Mouse (Mus musculus): ENCODE results near the gene Zfp750. TPM values are rescaled to one million over a fixed set of nuclear protein-coding genes. Genes with fewer than 3 reads are reported as not detected.

Zfp750 gene
- polyA plus RNA-seq, 1 experiment from 2014 or later, result 2.6 TPM

- WGBS, result 54% methylated on average over 3 of the region's 3 CpGs
- Histone ChIP-seq H3K4me2 (replicated peaks) (no peak overlapping the region), H3K27me3 (no peaks in the 10 kb centered on the region), H3K36me3 (no peaks in the 10 kb centered on the region), H3K9me3 (no peaks in the 10 kb centered on the region), H3K4me3 (no peak overlapping the region), H3K9ac (no peak overlapping the region), H3K27ac (no peak overlapping the region), H3K4me1 (peaks cover 10% of the 10 kb centered on the region)
- no peak for ATAC-seq (ENCODE audit: insufficient number of reproducible peaks, insufficient read depth, low FRiP score, low TSS enrichment)
Measured at GRCm38 (mm10) chr11:121536528-121536927, 17.4 kb upstream of the Zfp750 start.

- no peaks in the 10 kb centered on the region for H3K36me3 ChIP-seq
- no peaks in the 10 kb centered on the region for H3K27me3 ChIP-seq
- H3K27ac ChIP-seq, result no peak overlapping the region
- 80% methylated on average over 3 of the region's 3 CpGs for WGBS
- no peak overlapping the region for H3K4me2 ChIP-seq (replicated peaks)
- ATAC-seq (ENCODE audit: insufficient number of reproducible peaks, insufficient read depth, low FRiP score, low TSS enrichment), result no peak
- peaks cover 6% of the 10 kb centered on the region; the same call in 1 of the 2 replicates for H3K4me1 ChIP-seq
- H3K9me3 ChIP-seq, result no peaks in the 10 kb centered on the region
- H3K4me3 ChIP-seq, result no peak overlapping the region
- H3K9ac ChIP-seq, result no peak overlapping the region
Measured at GRCm38 (mm10) chr11:121529747-121530146, 10.6 kb upstream of the Zfp750 start.

GRCm38 (mm10) chr11:121524191-121524590 is 5.1 kb upstream of the Zfp750 start:
- H3K9me3 ChIP-seq, result no peaks in the 10 kb centered on the region
- H3K27me3 ChIP-seq, result no peaks in the 10 kb centered on the region
- H3K27ac ChIP-seq, result no peak overlapping the region
- H3K4me3 ChIP-seq, result no peak overlapping the region
- no peaks in the 10 kb centered on the region for H3K36me3 ChIP-seq
- H3K4me2 ChIP-seq (replicated peaks), result no peak overlapping the region
- ATAC-seq (ENCODE audit: insufficient number of reproducible peaks, insufficient read depth, low FRiP score, low TSS enrichment), result no peak
- H3K9ac ChIP-seq, result no peak overlapping the region
- H3K4me1 ChIP-seq, result peaks cover 4% of the 10 kb centered on the region
- 88% methylated on average over 7 of the region's 7 CpGs for WGBS

GRCm38 (mm10) chr11:121522156-121522762 is 3.1 kb upstream of the Zfp750 start:
- Histone ChIP-seq H3K4me2 (replicated peaks) (no peak overlapping the region), H3K4me3 (no peak overlapping the region), H3K4me1 (peaks cover 7% of the 10 kb centered on the region), H3K27me3 (no peaks in the 10 kb centered on the region), H3K9me3 (no peaks in the 10 kb centered on the region), H3K9ac (no peak overlapping the region), H3K36me3 (no peaks in the 10 kb centered on the region), H3K27ac (no peak overlapping the region)
- WGBS, result 79% methylated on average over 4 of the region's 4 CpGs
- no peak for ATAC-seq (ENCODE audit: insufficient number of reproducible peaks, insufficient read depth, low FRiP score, low TSS enrichment)

- Histone ChIP-seq H3K9me3 (no peaks in the 10 kb centered on the region), H3K4me1 (peaks cover 7% of the 10 kb centered on the region), H3K9ac (no peak overlapping the region), H3K4me2 (replicated peaks) (no peak overlapping the region), H3K27me3 (no peaks in the 10 kb centered on the region), H3K4me3 (no peak overlapping the region), H3K36me3 (no peaks in the 10 kb centered on the region), H3K27ac (no peak overlapping the region)
- WGBS, result 80% methylated on average over 2 of the region's 2 CpGs
- ATAC-seq (ENCODE audit: insufficient number of reproducible peaks, insufficient read depth, low FRiP score, low TSS enrichment), result no peak
Measured at GRCm38 (mm10) chr11:121520761-121521160, 1.6 kb upstream of the Zfp750 start.

GRCm38 (mm10) chr11:121519703-121520102 is 570 bp upstream of the Zfp750 start:
- Histone ChIP-seq H3K27me3 (no peaks in the 10 kb centered on the region), H3K27ac (no peak overlapping the region), H3K9me3 (no peaks in the 10 kb centered on the region), H3K4me2 (replicated peaks) (no peak overlapping the region), H3K4me1 (peaks cover 7% of the 10 kb centered on the region), H3K9ac (no peak overlapping the region), H3K36me3 (no peaks in the 10 kb centered on the region), H3K4me3 (no peak overlapping the region)
- ATAC-seq (ENCODE audit: insufficient number of reproducible peaks, insufficient read depth, low FRiP score, low TSS enrichment), result no peak
- 75% methylated on average over 7 of the region's 7 CpGs for WGBS

GRCm38 (mm10) chr11:121517687-121518465 is 1.3 kb downstream of the Zfp750 start:
- Histone ChIP-seq H3K9ac (no peak overlapping the region), H3K27me3 (no peaks in the 10 kb centered on the region), H3K36me3 (no peaks in the 10 kb centered on the region), H3K4me1 (peaks cover 7% of the 10 kb centered on the region), H3K27ac (no peak overlapping the region), H3K4me2 (replicated peaks) (no peak overlapping the region), H3K4me3 (no peak overlapping the region), H3K9me3 (no peaks in the 10 kb centered on the region)
- WGBS, result 79% methylated on average over 17 of the region's 17 CpGs
- no peak for ATAC-seq (ENCODE audit: insufficient number of reproducible peaks, insufficient read depth, low FRiP score, low TSS enrichment)

GRCm38 (mm10) chr11:121516906-121517305 is 2.2 kb downstream of the Zfp750 start:
- no peak for ATAC-seq (ENCODE audit: insufficient number of reproducible peaks, insufficient read depth, low FRiP score, low TSS enrichment)
- H3K36me3 ChIP-seq, result no peaks in the 10 kb centered on the region
- no peak overlapping the region for H3K4me3 ChIP-seq
- H3K27me3 ChIP-seq, result no peaks in the 10 kb centered on the region
- no peak overlapping the region for H3K4me2 ChIP-seq (replicated peaks)
- no peak overlapping the region for H3K27ac ChIP-seq
- no peak overlapping the region for H3K9ac ChIP-seq
- 86% methylated on average over 3 of the region's 3 CpGs for WGBS
- H3K9me3 ChIP-seq, result no peaks in the 10 kb centered on the region
- peaks cover 7% of the 10 kb centered on the region for H3K4me1 ChIP-seq

GRCm38 (mm10) chr11:121515996-121516395 is 3.1 kb downstream of the Zfp750 start:
- H3K9ac ChIP-seq, result no peak overlapping the region
- H3K4me3 ChIP-seq, result no peak overlapping the region
- 69% methylated on average over 9 of the region's 9 CpGs for WGBS
- no peak overlapping the region for H3K27ac ChIP-seq
- no peaks in the 10 kb centered on the region for H3K27me3 ChIP-seq
- no peaks in the 10 kb centered on the region for H3K9me3 ChIP-seq
- peaks cover 7% of the 10 kb centered on the region for H3K4me1 ChIP-seq
- no peak for ATAC-seq (ENCODE audit: insufficient number of reproducible peaks, insufficient read depth, low FRiP score, low TSS enrichment)
- H3K36me3 ChIP-seq, result no peaks in the 10 kb centered on the region
- no peak overlapping the region for H3K4me2 ChIP-seq (replicated peaks)

GRCm38 (mm10) chr11:121512896-121513572 is 6.1 kb downstream of the Zfp750 start:
- no peak overlapping the region for H3K9ac ChIP-seq
- no peak overlapping the region for H3K4me3 ChIP-seq
- WGBS, result 92% methylated on average over 8 of the region's 8 CpGs
- H3K27ac ChIP-seq, result no peak overlapping the region
- peaks cover 3% of the 10 kb centered on the region; the same call in 1 of the 2 replicates for H3K36me3 ChIP-seq
- no peaks in the 10 kb centered on the region for H3K9me3 ChIP-seq
- no peaks in the 10 kb centered on the region for H3K27me3 ChIP-seq
- ATAC-seq (ENCODE audit: insufficient number of reproducible peaks, insufficient read depth, low FRiP score, low TSS enrichment), result no peak
- H3K4me1 ChIP-seq, result no peaks in the 10 kb centered on the region
- H3K4me2 ChIP-seq (replicated peaks), result no peak overlapping the region

GRCm38 (mm10) chr11:121510512-121511246 is 8.5 kb downstream of the Zfp750 start:
- no peaks in the 10 kb centered on the region for H3K9me3 ChIP-seq
- peaks cover 5% of the 10 kb centered on the region; the same call in 1 of the 2 replicates for H3K36me3 ChIP-seq
- H3K4me2 ChIP-seq (replicated peaks), result no peak overlapping the region
- H3K4me1 ChIP-seq, result no peaks in the 10 kb centered on the region
- no peak for ATAC-seq (ENCODE audit: insufficient number of reproducible peaks, insufficient read depth, low FRiP score, low TSS enrichment)
- H3K27me3 ChIP-seq, result no peaks in the 10 kb centered on the region
- no peak overlapping the region for H3K27ac ChIP-seq
- H3K9ac ChIP-seq, result no peak overlapping the region
- no peak overlapping the region for H3K4me3 ChIP-seq
- WGBS, result 75% methylated on average over 9 of the region's 9 CpGs
